Mouse (Mus musculus) kidney, embryonic 16.5 days (tissue): ENCODE data around the gene Gm38392. TPM values are rescaled to one million over a fixed set of nuclear protein-coding genes. Genes with fewer than 3 reads are reported as not detected.

Experiments
- ATAC-seq: fragments of 200-750 bp; cut with Nextera tagmentation; 2 replicates; pipeline ENCODE4 v1.8.0; 2017; ENCODE audit warnings: moderate TSS enrichment; ENCODE audit not compliant: low FRiP score, low TSS enrichment
- H3K27ac ChIP-seq: fragments of 300-500 bp; sonication (generic); 2 replicates; pipeline ENCODE4 v1.5.1; 2014; ENCODE audit warnings: low read length
- H3K27me3 ChIP-seq: fragments of 300-500 bp; sonication (generic); 2 replicates; pipeline ENCODE4 v1.6.1; 2014; ENCODE audit warnings: low read length, control low read depth, mixed read lengths; ENCODE audit not compliant: insufficient read depth
- H3K36me3 ChIP-seq: fragments of 300-500 bp; sonication (generic); 2 replicates; pipeline ENCODE4 v1.6.1; 2014; ENCODE audit warnings: low read length, control low read depth, mixed read lengths; ENCODE audit not compliant: insufficient read depth
- H3K4me1 ChIP-seq: fragments of 300-500 bp; sonication (generic); 2 replicates; pipeline ENCODE4 v1.6.1; 2014; ENCODE audit warnings: low read length, control low read depth, mixed read lengths; ENCODE audit not compliant: insufficient read depth
- H3K4me2 ChIP-seq: fragments of 300-500 bp; sonication (generic); replicated peaks from 2 replicates; pipeline ENCODE4 v1.6.1; 2014; ENCODE audit warnings: low read depth, low read length
- H3K4me3 ChIP-seq: fragments of 300-500 bp; sonication (generic); 2 replicates; pipeline ENCODE4 v1.5.1; 2014; ENCODE audit warnings: mild to moderate bottlenecking, low read length
- H3K9ac ChIP-seq: fragments of 300-500 bp; sonication (generic); replicated peaks from 2 replicates; pipeline ENCODE4 v1.6.1; 2014; ENCODE audit warnings: low read length
- H3K9me3 ChIP-seq: fragments of 300-500 bp; sonication (generic); 2 replicates; pipeline ENCODE4 v1.6.1; 2016; ENCODE audit warnings: low read length, control low read depth
- WGBS: fragments of 180-500 bp; shearing (Covaris S2); extraction: QIAGEN DNeasy Blood & Tissue Kit; methylation state at CpG from one replicate; pipeline ENCODE4 v1.1.7; 2014; 5-methylcytosine and 5-hydroxymethylcytosine counted together
- polyA plus RNA-seq: library from polyadenylated mRNA; unstranded; fragments of >200 nt; fragmentation: Nextera tagmentation; extraction: Ambion mirVana; gene quantifications from 2 replicates; pipeline ENCODE4 v1.2.1, GENCODE M21; 2015

Gene Gm38392
- polyA plus RNA-seq, 1 experiment from 2014 or later = 2.2 TPM

GRCm38 (mm10) chr3:88238866-88239391 is 48.1 kb downstream of the Gm38392 start:
- 40% methylated on average over 8 of the region's 8 CpGs for WGBS
- Histone ChIP-seq H3K9me3 (no peaks in the 10 kb centered on the region), H3K36me3 (no peaks in the 10 kb centered on the region), H3K4me3 (no peak overlapping the region), H3K9ac (no peak overlapping the region), H3K4me1 (peaks cover 9% of the 10 kb centered on the region; the same call in 1 of the 2 replicates), H3K4me2 (no peak overlapping the region), H3K27ac (no peak overlapping the region), H3K27me3 (peaks cover 66% of the 10 kb centered on the region)
- ATAC-seq = no peak

- Histone ChIP-seq H3K36me3 (no peaks in the 10 kb centered on the region), H3K9me3 (no peaks in the 10 kb centered on the region), H3K27ac (no peak overlapping the region), H3K4me2 (no peak overlapping the region), H3K9ac (no peak overlapping the region), H3K4me3 (no peak overlapping the region), H3K27me3 (peaks cover 65% of the 10 kb centered on the region), H3K4me1 (peaks cover 10% of the 10 kb centered on the region; the same call in 1 of the 2 replicates)
- ATAC-seq = no peak
- 6% methylated on average over 10 of the region's 10 CpGs for WGBS
These were observed 49.3 kb downstream of the Gm38392 start for GRCm38 (mm10) chr3:88237556-88238194.

- no peak for ATAC-seq
- Histone ChIP-seq H3K4me2 (no peak overlapping the region), H3K27me3 (peaks cover 62% of the 10 kb centered on the region), H3K4me1 (peaks cover 12% of the 10 kb centered on the region), H3K9me3 (no peaks in the 10 kb centered on the region), H3K27ac (no peak overlapping the region), H3K36me3 (no peaks in the 10 kb centered on the region), H3K9ac (no peak overlapping the region), H3K4me3 (no peak overlapping the region)
- 50% methylated on average over 6 of the region's 6 CpGs for WGBS
These were observed 49.9 kb downstream of the Gm38392 start for GRCm38 (mm10) chr3:88237161-88237555.

GRCm38 (mm10) chr3:88235616-88236015 is 51.4 kb downstream of the Gm38392 start:
- H3K9ac ChIP-seq = no peak overlapping the region
- no peaks in the 10 kb centered on the region for H3K9me3 ChIP-seq
- H3K36me3 ChIP-seq = no peaks in the 10 kb centered on the region
- no peak overlapping the region for H3K4me2 ChIP-seq
- H3K4me3 ChIP-seq = no peak overlapping the region
- 69% methylated on average over 2 of the region's 2 CpGs for WGBS
- no peak for ATAC-seq
- peaks cover 50% of the 10 kb centered on the region for H3K27me3 ChIP-seq
- H3K4me1 ChIP-seq = peaks cover 22% of the 10 kb centered on the region
- no peak overlapping the region for H3K27ac ChIP-seq

DNA sequence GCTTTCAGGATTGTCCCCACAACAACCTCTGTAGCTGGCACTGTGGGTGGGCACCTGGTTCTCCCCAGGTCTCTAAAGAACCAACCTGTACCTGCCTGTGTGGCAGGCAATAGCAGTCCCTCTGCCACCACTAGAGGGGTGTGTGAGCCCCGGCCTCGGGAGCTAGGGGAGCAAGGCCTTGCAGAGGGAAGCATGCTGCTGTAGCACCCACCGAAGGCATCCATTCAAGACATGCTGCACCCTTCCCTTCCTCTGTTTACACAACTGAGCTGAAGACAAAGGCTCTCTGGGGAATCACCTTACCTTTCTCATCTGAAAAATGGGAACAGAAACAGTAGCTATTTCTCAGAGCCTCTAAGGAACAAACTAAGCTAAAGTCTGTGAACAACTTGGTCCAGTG is 51.8 kb downstream of the Gm38392 start:
- H3K4me2 ChIP-seq = no peak overlapping the region
- no peak overlapping the region for H3K4me3 ChIP-seq
- H3K9me3 ChIP-seq = no peaks in the 10 kb centered on the region
- H3K36me3 ChIP-seq = no peaks in the 10 kb centered on the region
- no peak overlapping the region for H3K9ac ChIP-seq
- 6% methylated on average over 3 of the region's 3 CpGs for WGBS
- ATAC-seq = no peak
- peaks cover 46% of the 10 kb centered on the region for H3K27me3 ChIP-seq
- H3K27ac ChIP-seq = no peak overlapping the region
- H3K4me1 ChIP-seq = peaks cover 25% of the 10 kb centered on the region

- Histone ChIP-seq H3K4me3 (no peak overlapping the region), H3K4me1 (peaks cover 29% of the 10 kb centered on the region), H3K27ac (no peak overlapping the region), H3K36me3 (no peaks in the 10 kb centered on the region), H3K27me3 (peaks cover 35% of the 10 kb centered on the region), H3K9ac (no peak overlapping the region), H3K9me3 (no peaks in the 10 kb centered on the region), H3K4me2 (no peak overlapping the region)
- ATAC-seq = no peak
- WGBS = 37% methylated on average over 8 of the region's 8 CpGs
These were observed 53.0 kb downstream of the Gm38392 start for GRCm38 (mm10) chr3:88234041-88234440.

DNA sequence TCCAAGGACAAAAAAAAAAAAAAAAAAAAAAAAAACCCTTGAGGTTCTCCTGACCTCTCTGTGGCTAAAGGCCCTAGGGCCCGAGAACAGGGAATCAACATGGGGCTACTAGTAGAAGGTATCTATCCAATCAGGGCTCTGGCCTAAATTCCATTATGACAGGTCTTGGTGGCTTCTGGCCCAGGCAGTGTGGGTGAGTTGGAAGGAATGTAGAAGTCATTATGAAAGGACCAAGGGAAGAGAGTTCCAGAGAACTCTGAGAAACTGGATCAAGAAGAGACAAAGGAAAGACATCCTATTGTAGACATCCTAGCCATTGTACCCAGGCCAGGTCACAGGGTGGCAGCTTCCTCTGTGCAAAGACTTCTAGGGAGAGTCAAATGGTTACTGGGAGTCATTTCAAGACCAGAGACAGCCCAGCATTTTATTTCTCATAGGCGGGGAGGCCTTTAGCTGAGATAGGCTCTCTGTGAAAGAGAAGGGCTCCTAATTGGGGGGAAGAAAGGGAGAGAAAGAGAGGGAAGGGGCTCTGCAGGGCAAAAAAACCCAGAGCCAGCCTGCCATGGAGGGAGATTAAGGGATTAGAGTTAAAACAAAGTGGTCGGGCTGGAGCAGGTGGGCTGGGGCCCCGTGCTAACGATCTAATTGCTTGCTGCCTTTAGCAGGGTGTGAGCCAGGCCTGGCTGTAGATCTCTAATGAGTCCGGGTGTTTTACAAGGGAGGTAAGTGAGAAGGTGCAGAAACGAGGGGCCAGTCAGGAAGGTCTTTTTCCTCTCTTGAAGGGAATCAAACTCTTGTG is 54.0 kb downstream of the Gm38392 start:
- WGBS = 34% methylated on average over 7 of the region's 7 CpGs
- no peak for ATAC-seq

GRCm38 (mm10) chr3:88232301-88232702 is 54.7 kb downstream of the Gm38392 start:
- WGBS = 42% methylated on average over 7 of the region's 7 CpGs
- no peaks in the 10 kb centered on the region for H3K36me3 ChIP-seq
- no peaks in the 10 kb centered on the region for H3K9me3 ChIP-seq
- no peak overlapping the region for H3K4me3 ChIP-seq
- peaks cover 29% of the 10 kb centered on the region for H3K4me1 ChIP-seq
- no peak overlapping the region for H3K27ac ChIP-seq
- H3K4me2 ChIP-seq = no peak overlapping the region
- ATAC-seq = no peak
- H3K27me3 ChIP-seq = peaks cover 18% of the 10 kb centered on the region
- H3K9ac ChIP-seq = no peak overlapping the region

More for the DNA sequence above, 54.0 kb downstream of the Gm38392 start:
- Histone ChIP-seq H3K27ac (no peak overlapping the region), H3K9ac (no peak overlapping the region), H3K36me3 (no peaks in the 10 kb centered on the region), H3K9me3 (no peaks in the 10 kb centered on the region), H3K4me3 (no peak overlapping the region), H3K4me1 (peaks cover 29% of the 10 kb centered on the region), H3K27me3 (peaks cover 25% of the 10 kb centered on the region), H3K4me2 (no peak overlapping the region)

- WGBS = 36% methylated on average over 1 of the region's 1 CpGs
- no peak overlapping the region for H3K9ac ChIP-seq
- no peaks in the 10 kb centered on the region for H3K36me3 ChIP-seq
- H3K27me3 ChIP-seq = peaks cover 18% of the 10 kb centered on the region
- H3K4me3 ChIP-seq = no peak overlapping the region
- H3K4me2 ChIP-seq = no peak overlapping the region
- H3K27ac ChIP-seq = no peak overlapping the region
- H3K9me3 ChIP-seq = no peaks in the 10 kb centered on the region
- peaks cover 29% of the 10 kb centered on the region for H3K4me1 ChIP-seq
- ATAC-seq = no peak
These were observed 55.9 kb downstream of the Gm38392 start for GRCm38 (mm10) chr3:88231061-88231641.
